Mouse (Mus musculus) v-Abl transformed pro-B cells (cell line): Measurements from ENCODE around the gene Racgap1.

Experiments
- in situ Hi-C, 2 experiments: fragments of 400-800 bp; cut with MboI; formaldehyde crosslinking; loops; one replicate each; pipeline ENCODE4 v1.15.1; 2025; ENCODE audit not compliant: unreplicated experiment in 2 of 2

The Racgap1 gene

GRCm38 (mm10) chr15:99668881-99669280 lies 17.4 kb upstream of the Racgap1 start:
- in situ Hi-C loops = loop anchor here (5.0 kb wide), 1 partner anchor 72 kb away; no protein-coding TSS in a partner anchor

GRCm38 (mm10) chr15:99667544-99667943 lies 16.1 kb upstream of the Racgap1 start:
- in situ Hi-C loops = loop anchor here (5.0 kb wide), 1 partner anchor 70 kb away; no protein-coding TSS in a partner anchor

GRCm38 (mm10) chr15:99664600-99665451 lies 13.4 kb upstream of the Racgap1 start:
- in situ Hi-C loops = loop anchor here (5.0 kb wide), 1 partner anchor 68 kb away; no protein-coding TSS in a partner anchor

- in situ Hi-C loops = no loop called here
These were observed 12.6 kb upstream of the Racgap1 start for GRCm38 (mm10) chr15:99663964-99664599.

- in situ Hi-C loops = no loop called here
These were observed 10.9 kb upstream of the Racgap1 start for GRCm38 (mm10) chr15:99662371-99662770.

DNA sequence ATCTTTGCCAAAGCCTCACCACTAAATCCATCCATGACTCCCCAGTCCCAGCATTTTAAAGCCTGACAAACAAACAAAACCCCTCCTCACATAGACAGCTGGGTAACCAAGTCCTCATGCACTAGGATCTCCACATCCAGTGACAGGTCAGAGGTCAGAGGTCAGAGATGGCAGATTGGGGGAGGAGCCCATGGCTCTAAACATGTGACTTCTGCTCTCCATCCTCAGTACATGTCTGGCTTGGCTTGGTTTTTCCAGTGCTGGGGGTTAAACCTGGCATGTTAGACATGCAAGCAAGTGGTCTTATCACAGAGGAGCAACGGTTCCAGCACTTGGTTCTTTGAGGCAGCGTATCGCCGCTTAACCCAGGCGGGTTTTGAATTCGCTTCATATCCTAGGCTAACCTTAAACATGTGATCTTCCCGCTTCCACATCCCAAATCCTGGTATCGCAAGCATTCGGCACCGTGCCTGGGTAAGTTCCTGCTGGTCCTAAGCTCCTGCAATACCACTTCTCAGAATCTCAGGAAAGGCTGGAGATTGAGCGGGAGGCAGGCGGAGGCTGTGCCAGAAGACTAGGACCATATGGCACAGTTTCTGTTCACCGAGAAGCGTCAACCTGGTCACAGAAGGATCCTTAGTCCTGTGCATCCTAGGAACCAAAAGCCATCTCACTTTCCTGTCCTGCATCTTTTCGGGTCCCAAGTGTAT lies 9.8 kb upstream of the Racgap1 start:
- in situ Hi-C loops = no loop called here

GRCm38 (mm10) chr15:99658437-99658836 lies 7.0 kb upstream of the Racgap1 start:
- in situ Hi-C loops = no loop called here

DNA sequence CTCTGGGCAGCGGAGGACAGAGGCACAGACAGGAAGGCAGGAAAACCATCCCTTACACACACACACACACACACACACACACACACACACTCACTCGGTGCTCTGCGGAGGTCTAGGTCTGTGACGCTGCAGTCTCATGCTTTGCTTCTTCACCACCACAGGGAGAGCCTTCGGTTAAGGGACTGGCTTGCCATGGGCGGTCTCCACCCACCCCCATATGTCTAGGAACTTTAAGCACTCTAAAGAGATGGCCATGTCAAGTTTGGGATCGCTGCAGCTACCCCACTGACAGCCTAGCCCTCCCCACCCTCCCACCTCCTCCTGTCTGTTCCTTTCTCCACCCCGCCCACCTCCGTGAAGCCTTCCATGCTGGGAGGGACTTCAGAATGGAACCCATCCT lies 4.5 kb upstream of the Racgap1 start:
- in situ Hi-C loops = no loop called here

- in situ Hi-C loops = no loop called here
These were observed 2.4 kb upstream of the Racgap1 start for GRCm38 (mm10) chr15:99653876-99654275.

DNA sequence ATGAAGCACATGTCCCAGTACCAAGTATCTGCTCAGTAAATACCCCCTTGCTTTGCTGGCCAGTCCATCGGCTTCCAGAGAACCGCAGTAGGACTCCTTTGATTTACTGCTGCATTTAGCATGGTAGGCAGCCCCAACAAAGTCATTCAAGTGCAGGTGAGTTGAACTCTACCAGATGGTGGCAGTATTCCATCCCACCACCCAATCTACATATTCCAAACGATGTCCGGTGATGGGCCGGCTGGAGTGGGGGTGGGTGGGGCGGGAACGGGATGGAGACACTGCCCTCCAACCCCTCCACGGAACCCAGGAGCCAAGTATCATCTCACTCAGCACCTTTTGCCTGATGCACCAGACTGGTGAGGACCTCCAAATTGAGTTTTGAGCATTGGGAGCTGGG lies 1.8 kb upstream of the Racgap1 start:
- in situ Hi-C loops = no loop called here

DNA sequence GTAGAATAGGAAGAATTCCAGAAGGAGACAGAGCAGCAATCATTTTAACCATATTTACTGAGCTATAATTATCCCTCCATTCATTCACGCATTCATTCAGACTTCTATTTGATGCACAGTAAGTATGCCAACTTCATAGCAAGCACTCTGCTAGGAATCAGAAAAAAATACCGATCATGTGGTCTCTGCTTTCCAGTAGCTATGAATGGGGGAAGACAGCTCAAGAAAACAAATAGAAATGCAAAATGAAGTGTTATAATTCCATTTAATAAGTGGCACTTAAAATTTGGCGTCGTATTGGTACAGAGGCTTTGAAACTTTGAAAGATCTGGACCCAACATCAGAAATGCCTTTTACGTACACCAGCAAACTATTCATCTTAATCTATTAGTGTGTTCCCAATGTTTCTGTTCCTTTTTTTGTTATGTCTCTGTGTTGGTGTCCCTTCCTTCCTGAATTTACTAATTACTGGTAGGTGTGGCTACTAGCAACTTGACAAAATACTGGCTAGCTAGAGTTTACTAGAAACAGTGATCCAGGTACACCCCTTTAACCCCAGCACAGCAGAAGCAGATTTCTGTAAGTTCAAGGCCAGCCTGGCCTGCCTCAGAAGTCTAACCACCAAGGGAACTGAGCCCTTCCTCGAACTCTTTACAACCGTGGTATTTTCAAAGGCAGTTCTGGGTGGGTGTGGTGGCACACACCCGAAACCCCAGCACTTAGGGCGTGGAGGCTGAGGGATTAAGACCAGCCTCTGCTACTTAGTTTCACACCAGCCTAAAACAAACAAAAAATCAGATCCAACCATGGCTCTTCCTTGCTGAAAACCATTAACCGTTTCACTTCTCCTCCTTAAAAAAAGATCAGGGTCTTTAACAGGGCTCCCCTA lies 772 bp upstream of the Racgap1 start:
- in situ Hi-C loops = no loop called here

GRCm38 (mm10) chr15:99650304-99650703 lies 1.2 kb downstream of the Racgap1 start:
- in situ Hi-C loops = no loop called here

- in situ Hi-C loops = no loop called here
These were observed 2.2 kb downstream of the Racgap1 start for GRCm38 (mm10) chr15:99649067-99649761.

GRCm38 (mm10) chr15:99648326-99648725 lies 3.1 kb downstream of the Racgap1 start:
- in situ Hi-C loops = no loop called here

DNA sequence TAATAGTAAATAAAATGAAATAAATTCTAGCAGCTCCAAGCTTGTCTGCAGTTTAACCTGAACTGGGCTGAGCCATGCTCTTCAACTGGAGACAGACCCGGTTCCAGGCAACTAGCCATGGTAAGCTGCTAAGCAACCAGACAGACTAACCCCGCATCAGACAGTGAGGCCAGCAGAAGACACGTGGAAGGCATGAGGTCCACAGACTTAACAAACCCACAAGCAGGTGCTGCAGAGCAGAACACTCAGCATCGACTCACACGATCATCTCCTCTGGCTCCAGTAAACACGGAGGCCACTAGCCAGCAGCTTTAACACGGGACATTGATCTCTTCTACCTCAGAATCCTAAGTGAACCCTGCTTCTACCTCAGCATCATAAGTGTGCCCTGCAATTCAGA lies 6.7 kb downstream of the Racgap1 start:
- in situ Hi-C loops = no loop called here

- in situ Hi-C loops = no loop called here
These were observed 7.6 kb downstream of the Racgap1 start for GRCm38 (mm10) chr15:99643832-99644231.

- in situ Hi-C loops = no loop called here
These were observed 8.8 kb downstream of the Racgap1 start for GRCm38 (mm10) chr15:99642622-99643021.

DNA sequence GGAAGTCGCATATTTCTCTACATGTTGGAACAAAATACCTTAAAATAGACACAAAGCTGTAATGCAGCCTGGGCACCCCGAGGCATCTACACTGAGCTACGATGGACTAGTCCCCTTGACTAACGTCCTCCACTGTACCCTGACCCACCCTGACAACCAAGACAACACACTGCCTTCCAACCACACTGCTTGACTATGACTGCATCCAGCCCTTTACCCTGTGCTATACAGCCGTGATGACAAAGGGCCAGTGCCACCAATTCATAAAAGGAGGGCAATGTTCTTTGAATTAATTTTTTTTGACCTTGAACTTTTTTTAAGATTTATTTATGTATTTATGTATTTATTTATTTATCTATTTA lies 13.4 kb downstream of the Racgap1 start:
- in situ Hi-C loops = no loop called here

DNA sequence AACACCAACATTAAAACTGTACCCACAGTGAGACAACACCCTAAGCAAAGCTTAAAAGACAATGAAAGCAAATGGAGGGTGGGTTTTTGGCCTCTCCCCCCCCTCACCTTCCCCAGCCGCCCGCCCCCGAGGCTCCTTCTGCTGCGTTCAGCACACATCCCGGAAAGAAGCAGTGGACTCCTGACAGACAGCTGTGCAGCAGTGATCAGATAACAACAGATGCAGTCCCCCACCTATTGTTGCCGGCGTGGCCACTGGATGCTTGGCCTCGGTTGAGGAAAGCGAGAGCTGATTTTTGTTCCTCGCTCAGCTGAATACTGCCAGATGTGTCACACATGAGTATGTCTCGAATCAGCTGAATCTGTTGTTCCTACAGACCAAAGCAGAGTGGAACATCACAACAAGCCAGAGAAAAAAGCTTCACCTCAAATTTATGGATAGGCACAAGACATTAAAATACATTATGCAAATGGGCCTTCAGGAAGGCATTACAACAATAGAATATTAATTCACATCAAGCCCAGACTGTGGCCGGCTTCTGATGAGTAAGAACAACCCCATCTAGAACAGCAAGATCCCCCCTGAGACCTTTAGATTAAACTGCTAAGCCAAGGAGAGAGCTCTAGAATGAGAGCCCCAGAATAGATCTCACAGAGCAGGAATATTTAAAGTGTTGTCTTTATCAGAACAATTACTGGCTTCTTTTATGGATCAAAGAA lies 13.9 kb downstream of the Racgap1 start:
- in situ Hi-C loops = no loop called here
